ENCODE assay signal across 10 mouse cellular contexts in the genomic region with DNA sequence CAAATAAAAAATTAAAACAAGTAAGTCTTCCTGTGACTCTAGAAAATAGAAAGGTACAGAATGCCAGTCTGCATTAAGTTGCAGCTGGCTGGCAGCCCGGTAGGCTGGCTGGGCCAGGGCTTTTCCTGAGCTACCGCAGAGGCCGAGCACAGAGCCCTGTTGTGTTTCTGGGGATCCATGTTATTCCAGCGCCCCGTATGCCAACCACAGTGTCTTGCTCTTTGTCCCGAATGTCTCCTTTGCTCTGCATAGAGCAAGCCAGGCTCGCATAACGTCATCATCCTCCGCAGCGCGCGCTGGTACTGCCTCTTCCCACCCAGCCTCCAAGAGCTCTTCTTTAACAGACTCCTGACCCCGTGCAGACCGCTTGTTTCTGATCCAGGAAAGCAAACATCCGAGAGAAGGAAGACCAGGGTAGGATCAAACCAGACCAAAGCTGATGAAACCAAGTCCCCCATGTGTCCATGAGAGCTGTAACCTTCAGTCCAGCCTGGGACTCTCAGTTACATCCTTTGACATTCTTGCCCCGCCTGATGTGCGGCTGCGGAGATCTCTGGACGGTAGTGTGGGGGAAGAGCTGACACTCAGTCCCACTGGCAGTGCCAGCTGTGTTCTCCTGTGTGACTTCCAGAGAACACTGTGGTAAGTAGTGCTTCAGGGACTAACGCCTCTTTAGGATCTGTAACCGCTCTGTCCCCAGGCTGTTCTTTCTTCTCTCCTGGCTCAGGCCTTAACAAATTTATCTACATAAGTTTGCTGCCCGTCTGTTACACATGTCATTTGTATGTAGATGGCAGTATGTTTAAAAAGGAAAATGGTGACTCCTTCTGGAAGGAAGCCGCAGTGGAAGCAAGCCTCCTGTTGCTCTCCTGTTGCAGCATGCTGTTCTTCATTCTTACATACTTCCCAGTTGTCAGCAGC. TPM values are rescaled to one million over a fixed set of nuclear protein-coding genes. Genes with fewer than 3 reads are reported as not detected.
A peak's percentile ranks its signal among the peaks of the same experiment; 100 is the strongest.
DNase-seq lines count a peak whose midpoint lies in the region; ATAC-seq and TF ChIP-seq lines count a peak whose summit lies in the region.
"Had no signal": no experiment of that assay in that cellular context is flagged by ENCODE, and none has a peak within 500 bp of the region (broad histone marks: within the 10 kb centered on the region; RNA-seq: fewer than 3 reads in every experiment).

No protein-coding gene starts in this region.

- H3K4me3 ChIP-seq in forebrain, embryonic 15.5 days: no peak overlapping the region
- H3K4me3 ChIP-seq in forebrain, embryonic 11.5 days (ENCODE audit: low read depth, low read length): no peak overlapping the region
- no peak overlapping the region for H3K4me3 ChIP-seq in left cerebral cortex, adult 2 months
- no peak overlapping the region for H3K4me3 ChIP-seq in lung, adult 2 months (replicated peaks; ENCODE audit: extremely low read depth, low read depth, low read length)

- 0 out of 2 replicates have a peak, but pooled peaks have one; percentile 48 for ATAC-seq in forebrain, embryonic 15.5 days (replicated peaks)
- no peak for ATAC-seq in forebrain, embryonic 11.5 days (replicated peaks; ENCODE audit: low FRiP score)

- intact Hi-C loops in left cerebral cortex, adult 2 months (cut with DNase I): no loop called here

- TF ChIP-seq POLR2A in lung, adult 2 months (IDR thresholded peaks at IDR 0.05; ENCODE audit: borderline replicate concordance, extremely low read depth, low read depth, low read length): no peak

- no peak for TF ChIP-seq CTCF in left cerebral cortex, adult 2 months (IDR thresholded peaks at IDR 0.05)
- TF ChIP-seq CTCF in lung, adult 2 months (IDR thresholded peaks at IDR 0.05; ENCODE audit: insufficient read depth, low read length): no peak

- DNase-seq in forebrain, embryonic 11.5 days (ENCODE audit: low spot score): no peak
- peak; percentile 19 to 33 for DNase-seq in right cerebral cortex, adult 2 months (ENCODE audit: low spot score in 2 of 2)
- DNase-seq in right cerebral cortex, postnatal 14 days: no peak
- DNase-seq in left cerebral cortex, adult 2 months (ENCODE audit: extremely low spot score in 1 of 2, low spot score in 2 of 2): peak in 1 of 2 experiments; percentile 37
- DNase-seq in natural killer cell, adult 2 months (ENCODE audit: low spot score in 2 of 2): no peak
- no peak for DNase-seq in testis, postnatal 10 days (ENCODE audit: low spot score)
- no peak for DNase-seq in lung, adult 2 months
- DNase-seq: adrenal gland, postnatal 14 days; lung, embryonic 14.5 days had no signal

- WGBS in forebrain, embryonic 15.5 days: 64% methylated on average over 23 of the region's 23 CpGs
- 87% methylated on average over 23 of the region's 23 CpGs for WGBS in forebrain, embryonic 11.5 days
- 64% methylated on average over 23 of the region's 23 CpGs for WGBS in lung, adult 2 months

- no peaks in the 10 kb centered on the region for H3K27me3 ChIP-seq in forebrain, embryonic 15.5 days
- H3K27me3 ChIP-seq in forebrain, embryonic 11.5 days (ENCODE audit: control insufficient read depth, insufficient read depth, low read length): no peaks in the 10 kb centered on the region

- peak overlapping the region; percentile 41 for H3K27ac ChIP-seq in forebrain, embryonic 15.5 days (replicated peaks)
- no peak overlapping the region for H3K27ac ChIP-seq in forebrain, embryonic 11.5 days (ENCODE audit: low read depth, low read length)
- H3K27ac ChIP-seq in left cerebral cortex, adult 2 months: peak overlapping the region; percentile 71; the same call in 1 of the 2 replicates

- peaks cover 13% of the 10 kb centered on the region for H3K4me1 ChIP-seq in forebrain, embryonic 15.5 days
- H3K4me1 ChIP-seq in forebrain, embryonic 11.5 days (replicated peaks; ENCODE audit: control insufficient read depth, insufficient read depth, low read length): no peaks in the 10 kb centered on the region
- peaks cover 24% of the 10 kb centered on the region for H3K4me1 ChIP-seq in lung, adult 2 months (ENCODE audit: control insufficient read depth, insufficient read depth, low read length)

- H3K4me2 ChIP-seq in forebrain, embryonic 15.5 days (replicated peaks): no peak overlapping the region
- no peak overlapping the region for H3K4me2 ChIP-seq in forebrain, embryonic 11.5 days (ENCODE audit: low read depth, low read length, severe bottlenecking)
- H3K4me2 ChIP-seq: lung, embryonic 14.5 days had no signal

- H3K36me3 ChIP-seq in forebrain, embryonic 15.5 days: no peaks in the 10 kb centered on the region
- no peaks in the 10 kb centered on the region for H3K36me3 ChIP-seq in forebrain, embryonic 11.5 days (ENCODE audit: control insufficient read depth, insufficient read depth, low read length)

- H3K9me3 ChIP-seq in forebrain, embryonic 15.5 days: no peaks in the 10 kb centered on the region
- H3K9me3 ChIP-seq in forebrain, embryonic 11.5 days (ENCODE audit: control insufficient read depth, low read length): no peaks in the 10 kb centered on the region

- H3K9ac ChIP-seq in forebrain, embryonic 15.5 days (replicated peaks): no peak overlapping the region
- H3K9ac ChIP-seq in forebrain, embryonic 11.5 days (ENCODE audit: low read length): no peak overlapping the region
- H3K9ac ChIP-seq: lung, embryonic 14.5 days had no signal

RNA-seq across cellular contexts. Expression of a gene that starts 18.4 kb away (rescaled TPM):
- 26.2 and 27.3 TPM in 2 replicates for polyA plus RNA-seq in forebrain, embryonic 15.5 days (2015; fragmentation: Nextera tagmentation; extraction: Ambion mirVana)
- 11.5 and 15.5 TPM in 2 replicates for polyA plus RNA-seq in forebrain, embryonic 11.5 days (2014; fragmentation: Nextera tagmentation; extraction: Ambion mirVana)
- 100 to 1,000 TPM in 1 of 2 experiments, 10 to 100 TPM in 1; 98.5 to 117 TPM for total RNA-seq in left cerebral cortex, adult 2 months (2021)
- 61.2 and 68.3 TPM in 2 replicates for polyA plus RNA-seq in lung, adult 2 months (2012; rRNA removed)

RNA-seq across cellular contexts. Expression of a gene that starts 47.0 kb away (rescaled TPM):
- 1.4 and 1.6 TPM in 2 replicates for polyA plus RNA-seq in forebrain, embryonic 15.5 days (2015; fragmentation: Nextera tagmentation; extraction: Ambion mirVana)
- 0.59 TPM in 1 of 2 replicates, not detected in the other for polyA plus RNA-seq in forebrain, embryonic 11.5 days (2014; fragmentation: Nextera tagmentation; extraction: Ambion mirVana)
- total RNA-seq in left cerebral cortex, adult 2 months (2021): 10 to 100 TPM; 16.1 to 16.9 TPM
- 25.7 and 31.6 TPM in 2 replicates for polyA plus RNA-seq in lung, adult 2 months (2012; rRNA removed)

Comparison
In these comparisons a context has a peak if more than half of its experiments do, and no peak if none do; other contexts are left out.
1. DNase-seq: peak in right cerebral cortex, adult 2 months (2 of 2); none in forebrain, embryonic 11.5 days (single experiment), right cerebral cortex, postnatal 14 days (single experiment), natural killer cell, adult 2 months (0 of 2), testis, postnatal 10 days (single experiment) and lung, adult 2 months (single experiment).
2. RNA of a gene that starts 47.0 kb away (polyA plus RNA-seq): 25.7 to 31.6 TPM in lung, adult 2 months; 1.4 to 1.6 TPM in forebrain, embryonic 15.5 days and 0.59 TPM in forebrain, embryonic 11.5 days; every median in the first group is over 10 times any median in the second.